Mouse (Mus musculus) stomach, embryonic 16.5 days (tissue): Measurements from ENCODE around the gene Ptges. TPM values are rescaled to one million over a fixed set of nuclear protein-coding genes. Genes with fewer than 3 reads are reported as not detected.
A peak's percentile ranks its signal among the peaks of the same experiment; 100 is the strongest.
"Not testable (repeated sequence)": the region's sequence is repeated elsewhere in the genome, so short reads cannot be mapped to it uniquely, and the experiment has no call there.

ENCODE experiments used
- ATAC-seq: fragments of 200-750 bp; cut with Nextera tagmentation; 2 replicates; pipeline ENCODE4 v1.8.0; 2017; ENCODE audit warnings: moderate number of reproducible peaks, moderate TSS enrichment; ENCODE audit not compliant: insufficient read depth, low FRiP score
- H3K27ac ChIP-seq: fragments of 300-500 bp; sonication (generic); 2 replicates; pipeline ENCODE4 v1.5.1; 2014; ENCODE audit warnings: low read length
- H3K27me3 ChIP-seq: fragments of 300-500 bp; sonication (generic); 2 replicates; pipeline ENCODE4 v1.6.1; 2014; ENCODE audit warnings: low read length, control low read depth, mixed read lengths; ENCODE audit not compliant: control insufficient read depth, insufficient read depth
- H3K36me3 ChIP-seq: fragments of 300-500 bp; sonication (generic); 2 replicates; pipeline ENCODE4 v1.6.1; 2014; ENCODE audit warnings: low read length; ENCODE audit not compliant: control insufficient read depth, insufficient read depth
- H3K4me1 ChIP-seq: fragments of 300-500 bp; sonication (generic); 2 replicates; pipeline ENCODE4 v1.6.1; 2014; ENCODE audit warnings: low read length, control low read depth, mixed read lengths; ENCODE audit not compliant: control insufficient read depth, insufficient read depth
- H3K4me2 ChIP-seq: fragments of 300-500 bp; sonication (generic); 2 replicates; pipeline ENCODE4 v1.6.1; 2014; ENCODE audit warnings: low read depth, low read length, mixed read lengths
- H3K4me3 ChIP-seq: fragments of 300-500 bp; sonication (generic); replicated peaks from 2 replicates; pipeline ENCODE4 v1.5.1; 2014; ENCODE audit warnings: mild to moderate bottlenecking, low read length
- H3K9ac ChIP-seq: fragments of 300-500 bp; sonication (generic); 2 replicates; pipeline ENCODE4 v1.6.1; 2014; ENCODE audit warnings: low read length
- H3K9me3 ChIP-seq: fragments of 300-500 bp; sonication (generic); replicated peaks from 2 replicates; pipeline ENCODE4 v1.6.1; 2016; ENCODE audit warnings: low read length, control low read depth; ENCODE audit not compliant: control insufficient read depth
- WGBS: fragments of 180-500 bp; shearing (Covaris S2); extraction: QIAGEN DNeasy Blood & Tissue Kit; methylation state at CpG from one replicate; pipeline ENCODE4 v1.1.7; 2014; 5-methylcytosine and 5-hydroxymethylcytosine counted together
- polyA plus RNA-seq: library from polyadenylated mRNA; unstranded; fragments of >200 nt; fragmentation: Nextera tagmentation; extraction: Ambion mirVana; gene quantifications from 2 replicates; pipeline ENCODE4 v1.2.1, GENCODE M21; 2015

The Ptges gene
- polyA plus RNA-seq, 1 experiment from 2014 or later = 10.3 TPM

DNA sequence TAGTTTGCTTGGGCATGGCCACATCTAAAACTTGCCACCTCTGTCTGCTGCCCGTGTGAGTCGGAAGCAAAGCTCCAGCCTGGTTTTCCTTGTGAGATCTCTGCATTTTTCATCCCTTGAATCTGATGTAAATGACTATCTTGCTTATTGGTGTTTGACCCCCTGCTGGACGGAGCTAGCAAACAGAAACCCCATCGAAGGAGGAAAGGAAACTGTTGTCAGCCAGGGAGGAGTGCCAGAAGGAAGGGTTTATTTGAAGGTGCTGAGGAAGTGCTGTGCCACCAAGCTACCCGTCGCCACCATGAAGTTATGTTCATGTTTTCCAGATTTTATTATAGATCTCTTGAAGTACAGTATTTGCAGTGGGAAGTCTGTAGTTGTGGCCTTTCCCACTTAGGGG lies 25.1 kb upstream of the Ptges start:
- Histone ChIP-seq H3K4me2 (peak overlapping the region; percentile 64; the same call in 1 of the 2 replicates), H3K9me3 (no peaks in the 10 kb centered on the region), H3K4me3 (peak overlapping the region; percentile 6; the same call in 1 of the 2 replicates), H3K27me3 (no peaks in the 10 kb centered on the region), H3K9ac (peak overlapping the region; percentile 37), H3K27ac (no peak overlapping the region), H3K36me3 (0 out of 2 replicates have a peak, but pooled peaks cover 15% of the 10 kb centered on the region), H3K4me1 (peaks cover 29% of the 10 kb centered on the region)
- no peak for ATAC-seq
- WGBS = 57% methylated on average over 6 of the region's 6 CpGs

DNA sequence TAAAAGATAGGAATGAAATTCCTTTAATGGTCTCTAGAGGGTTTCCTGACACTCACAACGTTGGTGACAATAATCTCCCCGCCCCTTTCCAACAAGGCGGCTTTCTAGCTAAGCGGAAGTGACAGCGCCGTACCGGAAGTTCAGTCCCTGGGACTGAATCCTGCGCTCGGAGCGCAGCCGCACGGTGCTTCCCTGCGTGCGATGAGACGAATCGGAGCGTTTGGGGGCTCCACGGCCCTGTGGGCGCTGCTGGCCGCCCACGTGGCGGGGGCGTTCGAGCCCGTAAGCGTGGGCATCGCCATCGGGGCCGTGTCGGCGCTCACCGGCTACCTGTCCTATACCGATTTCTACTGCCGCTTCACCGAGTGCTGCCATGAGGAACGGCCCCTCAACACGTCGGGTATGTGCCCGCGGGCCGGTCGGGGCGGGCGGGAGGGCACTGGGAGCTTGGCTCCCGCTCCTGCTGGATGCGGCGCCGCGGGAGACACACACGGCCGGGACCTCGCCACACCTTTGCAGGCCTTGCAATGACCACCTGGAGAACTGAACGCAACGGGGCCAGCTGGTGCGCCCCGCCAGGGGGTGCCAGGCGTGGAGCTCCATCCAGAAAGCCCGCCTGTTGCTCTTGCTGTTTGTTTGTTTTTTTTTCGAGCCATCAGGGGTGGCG lies 23.3 kb upstream of the Ptges start, which contains the start of gene Tor1b:
Gene Tor1b, plus strand, starts transcription at position 136 of the 667 bp plus-strand sequence.
- peak within 1 kb of the TSS; percentile 89 for H3K4me3 ChIP-seq
- H3K9ac ChIP-seq = peak within 1 kb of the TSS; percentile 97
- H3K27me3 ChIP-seq = no peaks in the 10 kb centered on the region
- WGBS = under 1% methylated on average over 60 of the region's 60 CpGs
- peaks cover 29% of the 10 kb centered on the region for H3K4me1 ChIP-seq
- 0 out of 2 replicates have a peak, but pooled peaks cover 5% of the 10 kb centered on the region for H3K36me3 ChIP-seq
- peak within 1 kb of the TSS; percentile 84 for H3K27ac ChIP-seq
- no peaks in the 10 kb centered on the region for H3K9me3 ChIP-seq
- peak; percentile 87 for ATAC-seq
- peak within 1 kb of the TSS; percentile 64 for H3K4me2 ChIP-seq

DNA sequence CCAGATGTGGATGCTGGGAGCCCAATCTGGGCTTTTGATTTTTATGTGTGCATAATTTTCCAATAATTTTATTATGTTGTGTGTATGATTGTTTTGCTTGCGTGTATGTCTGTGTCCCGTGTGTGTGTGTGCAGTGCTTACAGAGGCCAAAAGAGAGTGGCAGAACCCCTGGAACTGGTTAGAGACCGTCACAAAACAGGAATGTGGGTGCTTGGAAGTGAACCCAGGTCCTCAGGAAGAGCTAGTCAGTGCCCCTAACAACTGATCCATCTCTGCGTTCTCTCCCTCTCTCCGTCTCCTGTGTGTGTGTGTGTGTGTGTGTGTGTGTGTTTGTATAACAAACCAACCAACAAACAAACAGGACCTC lies 22.8 kb upstream of the Ptges start:
- WGBS = 23% methylated on average over 5 of the region's 5 CpGs
- H3K4me3 ChIP-seq = peak overlapping the region; percentile 89
- peak overlapping the region; percentile 64 for H3K4me2 ChIP-seq
- H3K9me3 ChIP-seq = no peaks in the 10 kb centered on the region
- H3K36me3 ChIP-seq = 0 out of 2 replicates have a peak, but pooled peaks cover 5% of the 10 kb centered on the region
- H3K9ac ChIP-seq = peak overlapping the region; percentile 97
- H3K27ac ChIP-seq = peak overlapping the region; percentile 84
- H3K27me3 ChIP-seq = no peaks in the 10 kb centered on the region
- ATAC-seq = 0 out of 2 replicates have a peak, but pooled peaks have one; percentile 6
- H3K4me1 ChIP-seq = peaks cover 29% of the 10 kb centered on the region

DNA sequence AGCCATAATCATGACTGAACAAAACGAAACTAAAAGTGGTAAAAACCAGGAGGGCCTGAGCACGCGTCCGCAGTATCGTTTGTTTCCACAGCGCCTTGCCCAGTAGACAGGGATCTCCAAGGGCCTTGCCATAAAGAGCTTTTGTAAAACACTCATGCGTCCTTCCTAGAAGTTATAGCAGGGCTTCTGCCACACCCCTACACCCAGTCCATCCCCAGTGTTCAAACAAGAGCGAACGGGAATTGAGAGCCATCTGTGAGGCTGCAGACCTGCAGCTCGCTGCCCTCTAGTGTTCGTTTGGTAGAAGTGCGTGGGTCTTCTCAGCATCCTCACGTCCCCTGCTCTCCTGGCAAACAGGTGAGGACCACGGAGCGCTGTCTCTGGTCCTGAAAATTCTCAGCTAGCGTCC lies 12.9 kb upstream of the Ptges start:
- WGBS = 25% methylated on average over 16 of the region's 16 CpGs
- Histone ChIP-seq H3K4me3 (peak overlapping the region; percentile 47), H3K4me1 (no peaks in the 10 kb centered on the region), H3K36me3 (no peaks in the 10 kb centered on the region), H3K27me3 (no peaks in the 10 kb centered on the region), H3K27ac (no peak overlapping the region), H3K4me2 (peak overlapping the region; percentile 57), H3K9ac (0 out of 2 replicates have a peak overlapping the region, but pooled peaks have one; percentile 65), H3K9me3 (no peaks in the 10 kb centered on the region)
- ATAC-seq = peak; percentile 70; the same call in 1 of the 2 replicates

DNA sequence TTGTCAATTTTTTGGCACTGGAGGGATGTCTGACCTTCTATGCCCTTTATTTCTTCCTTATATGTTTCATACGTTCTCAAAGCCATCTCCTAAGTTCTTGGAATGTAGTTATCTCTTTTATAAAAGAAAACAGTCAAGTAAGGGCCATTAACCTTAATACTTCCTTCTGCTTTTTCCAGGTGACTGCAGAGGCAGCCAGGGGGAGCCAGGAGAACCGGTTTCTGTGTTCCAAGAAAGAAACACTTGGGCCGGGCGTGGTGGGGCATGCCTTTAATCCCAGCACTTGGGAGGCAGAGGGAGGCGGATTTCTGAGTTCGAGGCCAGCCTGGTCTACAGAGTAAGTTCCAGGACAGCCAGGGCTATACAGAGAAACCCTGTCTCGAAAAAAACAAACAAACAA lies 12.5 kb upstream of the Ptges start:
- H3K4me2 ChIP-seq, H3K9ac ChIP-seq, ATAC-seq, H3K4me3 ChIP-seq, H3K4me1 ChIP-seq, H3K9me3 ChIP-seq, H3K27me3 ChIP-seq, H3K36me3 ChIP-seq: not testable (repeated sequence)
- H3K27ac ChIP-seq = peak overlapping the region; percentile 34; the same call in 1 of the 2 replicates
- WGBS = 34% methylated on average over 7 of the region's 7 CpGs

DNA sequence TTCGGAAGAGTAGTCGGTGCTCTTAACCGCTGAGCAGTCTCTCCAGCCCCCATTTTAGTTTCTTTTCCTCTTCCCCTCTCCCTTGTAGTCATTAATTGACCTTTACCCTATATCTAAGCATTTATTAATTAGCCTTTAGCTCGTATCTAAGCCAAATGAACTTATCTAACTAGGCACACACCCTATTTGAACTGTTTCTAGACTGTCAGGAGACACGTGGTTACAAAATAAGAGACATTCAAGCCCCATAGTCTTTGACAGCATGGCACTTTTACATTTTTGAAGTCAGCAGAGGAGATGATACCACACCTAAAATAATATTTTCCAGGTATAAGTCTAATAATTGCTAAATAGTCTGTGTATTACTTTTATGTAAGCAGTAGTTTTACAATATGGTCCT lies 11.9 kb upstream of the Ptges start:
- Histone ChIP-seq H3K27ac (no peak overlapping the region), H3K4me1 (no peaks in the 10 kb centered on the region), H3K4me3 (no peak overlapping the region), H3K27me3 (no peaks in the 10 kb centered on the region), H3K4me2 (no peak overlapping the region), H3K9ac (no peak overlapping the region), H3K9me3 (no peaks in the 10 kb centered on the region), H3K36me3 (no peaks in the 10 kb centered on the region)
- ATAC-seq = no peak
- 77% methylated on average over 5 of the region's 5 CpGs for WGBS

DNA sequence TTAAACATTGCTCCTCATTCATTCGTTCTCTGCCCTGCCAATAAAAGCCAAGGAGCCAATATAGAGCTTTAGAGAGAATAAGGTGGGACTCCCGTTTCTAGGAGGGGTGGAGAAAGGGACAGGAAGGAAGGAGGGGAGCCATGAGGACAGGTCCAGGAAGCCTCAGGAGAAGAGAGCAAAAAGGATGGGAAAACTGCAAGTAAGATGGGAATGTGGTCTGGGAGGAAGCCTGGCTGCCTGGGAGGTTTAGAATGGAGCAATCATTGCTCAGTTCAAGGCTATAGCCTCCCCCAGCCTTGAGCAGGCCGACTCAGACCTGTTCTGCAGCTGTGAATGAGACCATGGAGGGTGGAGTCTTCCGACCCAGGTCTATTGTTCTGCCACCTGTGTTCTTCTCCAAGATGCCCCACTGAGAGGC lies 8.9 kb upstream of the Ptges start:
- Histone ChIP-seq H3K4me3 (no peak overlapping the region), H3K9me3 (no peaks in the 10 kb centered on the region), H3K27me3 (no peaks in the 10 kb centered on the region), H3K4me2 (no peak overlapping the region), H3K9ac (no peak overlapping the region), H3K36me3 (no peaks in the 10 kb centered on the region), H3K27ac (peak overlapping the region; percentile 48; the same call in 1 of the 2 replicates), H3K4me1 (no peaks in the 10 kb centered on the region)
- no peak for ATAC-seq
- WGBS = 31% methylated on average over 4 of the region's 4 CpGs

DNA sequence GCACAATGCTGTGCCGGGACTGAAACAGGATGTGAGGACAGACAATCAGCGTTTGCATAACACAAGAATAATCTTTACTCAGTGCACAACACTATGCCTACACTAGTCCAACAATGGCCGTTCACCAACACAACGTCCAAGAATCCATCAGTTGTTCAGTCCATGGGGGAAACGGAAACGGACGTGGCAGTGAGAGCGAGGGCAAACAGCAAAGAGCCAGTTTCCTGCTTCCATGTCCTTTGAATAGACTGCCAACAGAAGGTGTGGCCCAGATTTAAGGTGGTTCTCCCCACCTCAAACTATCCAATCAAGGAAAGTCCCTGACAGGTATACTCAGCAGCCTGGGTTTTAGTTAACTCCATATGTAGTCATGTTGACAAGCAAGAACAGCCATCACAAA lies 8.1 kb upstream of the Ptges start:
- no peaks in the 10 kb centered on the region for H3K27me3 ChIP-seq
- no peak overlapping the region for H3K4me3 ChIP-seq
- H3K4me1 ChIP-seq = no peaks in the 10 kb centered on the region
- no peak for ATAC-seq
- no peak overlapping the region for H3K4me2 ChIP-seq
- no peaks in the 10 kb centered on the region for H3K36me3 ChIP-seq
- H3K9ac ChIP-seq = no peak overlapping the region
- H3K27ac ChIP-seq = no peak overlapping the region
- H3K9me3 ChIP-seq = no peaks in the 10 kb centered on the region
- 60% methylated on average over 8 of the region's 8 CpGs for WGBS

DNA sequence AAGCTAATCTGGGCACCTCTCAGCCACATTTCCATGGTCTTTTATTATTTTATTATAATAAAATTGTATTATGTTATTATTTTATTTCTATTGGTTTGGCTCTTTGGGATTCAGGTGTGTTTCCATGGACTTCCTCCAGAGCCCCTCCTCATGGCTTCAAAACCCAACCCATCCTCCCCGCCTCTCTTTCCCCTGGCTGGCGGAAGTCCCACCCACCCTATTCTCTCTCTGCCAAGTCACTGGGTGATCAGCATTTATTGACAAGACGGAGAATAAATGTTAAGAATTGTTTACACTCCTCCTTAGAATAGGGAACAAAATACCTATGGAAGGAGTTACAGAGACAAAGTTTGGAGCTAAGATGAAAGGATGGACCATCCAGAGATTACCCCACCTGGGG lies 7.1 kb upstream of the Ptges start:
- H3K9ac ChIP-seq = no peak overlapping the region
- H3K4me3 ChIP-seq = no peak overlapping the region
- H3K4me1 ChIP-seq = 0 out of 2 replicates have a peak, but pooled peaks cover 2% of the 10 kb centered on the region
- H3K9me3 ChIP-seq = no peaks in the 10 kb centered on the region
- H3K36me3 ChIP-seq = no peaks in the 10 kb centered on the region
- WGBS = 76% methylated on average over 3 of the region's 3 CpGs
- no peaks in the 10 kb centered on the region for H3K27me3 ChIP-seq
- no peak overlapping the region for H3K4me2 ChIP-seq
- no peak for ATAC-seq
- no peak overlapping the region for H3K27ac ChIP-seq
